Mouse (Mus musculus) G1E (cell line): Measurements from ENCODE around the gene Aaas. TPM values are rescaled to one million over a fixed set of nuclear protein-coding genes. Genes with fewer than 3 reads are reported as not detected.

Source experiments
- ATAC-seq: 2 replicates; pipeline ENCODE4 v1.8.0; 2016; ENCODE audit warnings: mild to moderate bottlenecking; ENCODE audit not compliant: insufficient number of reproducible peaks, poor library complexity, low FRiP score, severe bottlenecking; ENCODE audit errors: extremely low read depth
- DNase-seq: peaks from one replicate; pipeline ENCODE4 v3.0.0; 2012; ENCODE audit warnings: low spot score
- H3K27me3 ChIP-seq: 2 replicates; pipeline ENCODE4 v1.6.1; 2012; ENCODE audit warnings: mild to moderate bottlenecking, low read length, inconsistent platforms; ENCODE audit not compliant: insufficient read depth
- H3K36me3 ChIP-seq: replicated peaks from 2 replicates; pipeline ENCODE3; 2012; ENCODE audit warnings: mild to moderate bottlenecking, inconsistent platforms
- H3K4me1 ChIP-seq: 2 replicates; pipeline ENCODE4 v1.6.1; 2012; ENCODE audit warnings: low read depth, low read length, inconsistent platforms, mixed read lengths; ENCODE audit not compliant: insufficient read depth
- H3K4me3 ChIP-seq: 2 replicates; pipeline ENCODE4 v1.5.1; 2012; ENCODE audit warnings: low read depth, mild to moderate bottlenecking, inconsistent platforms, low read length, moderate library complexity, mixed read lengths
- H3K9me3 ChIP-seq: replicated peaks from 2 replicates; pipeline ENCODE4 v1.6.1; 2012; ENCODE audit warnings: inconsistent platforms
- CTCF ChIP-seq: IDR thresholded peaks from 2 replicates; pipeline ENCODE4 v1.5.1; 2012; ENCODE audit warnings: low read depth, low read length, inconsistent platforms, mixed read lengths
- GATA1 ChIP-seq: IDR thresholded peaks from 2 replicates; pipeline ENCODE4 v1.6.1; 2012; ENCODE audit warnings: borderline replicate concordance, low read length, inconsistent platforms, mixed read lengths
- GATA2 ChIP-seq: IDR thresholded peaks from 2 replicates; pipeline ENCODE4 v1.6.1; 2012; ENCODE audit warnings: low read depth, low read length, inconsistent platforms, borderline replicate concordance
- POLR2AphosphoS5 ChIP-seq: IDR thresholded peaks from 2 replicates; pipeline ENCODE4 v1.6.1; 2012; ENCODE audit warnings: low read depth, low read length, inconsistent platforms; ENCODE audit not compliant: insufficient replicate concordance
- TAL1 ChIP-seq: conservative IDR thresholded peaks from 2 replicates; pipeline ENCODE4 v1.6.1; 2012; ENCODE audit warnings: low read depth, low read length, inconsistent platforms, mixed read lengths
- polyA plus RNA-seq: library from polyadenylated mRNA; stranded (reverse); fragments of >175 nt; gene quantifications from 2 replicates; pipeline ENCODE4 v1.2.3, GENCODE M21; 2012
- total RNA-seq, 2 experiments: library from RNA; stranded (forward) in 1 of 2; stranded (reverse) in 1 of 2; fragments of 200-1000 nt in 1 of 2; fragments of >200 nt in 1 of 2; fragmentation: Nextera tagmentation in 1 of 2; gene quantifications; 2 replicates each; pipeline ENCODE4 v1.2.3; 2014 to 2017

Aaas gene
- total and polyA plus RNA-seq, 3 experiments: 126 to 288 (median 187) TPM

DNA sequence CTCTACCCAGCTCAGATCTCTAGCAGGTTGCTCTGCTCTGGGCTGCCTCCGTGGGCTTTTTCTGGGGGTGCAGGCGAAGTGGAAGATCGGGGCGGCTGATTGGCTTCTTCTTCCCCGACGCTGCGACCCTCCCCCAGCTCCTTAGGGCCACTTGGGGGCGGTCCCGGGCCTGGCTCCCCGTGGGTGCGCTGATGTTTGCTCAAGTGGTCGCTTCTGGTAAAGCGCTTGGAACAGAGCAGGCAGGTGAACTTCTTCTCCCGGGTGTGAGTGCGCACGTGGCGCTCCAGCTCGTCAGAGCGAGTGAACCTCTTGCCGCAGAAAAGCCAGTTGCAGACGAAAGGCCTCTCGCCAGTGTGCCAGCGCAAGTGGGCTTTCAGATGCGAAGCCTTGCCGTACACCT is 7.6 kb upstream of the Aaas start:
- DNase-seq (no peak), ATAC-seq (no peak)
- Histone ChIP-seq H3K4me3 (no peak overlapping the region), H3K36me3 (no peaks in the 10 kb centered on the region), H3K9me3 (peaks cover 11% of the 10 kb centered on the region), H3K4me1 (peaks cover 9% of the 10 kb centered on the region; the same call in 1 of the 2 replicates), H3K27me3 (peaks cover 77% of the 10 kb centered on the region)
- TF ChIP-seq POLR2AphosphoS5 (no peak), GATA1 (no peak), CTCF (no peak), GATA2 (no peak), TAL1 (no peak)

DNA sequence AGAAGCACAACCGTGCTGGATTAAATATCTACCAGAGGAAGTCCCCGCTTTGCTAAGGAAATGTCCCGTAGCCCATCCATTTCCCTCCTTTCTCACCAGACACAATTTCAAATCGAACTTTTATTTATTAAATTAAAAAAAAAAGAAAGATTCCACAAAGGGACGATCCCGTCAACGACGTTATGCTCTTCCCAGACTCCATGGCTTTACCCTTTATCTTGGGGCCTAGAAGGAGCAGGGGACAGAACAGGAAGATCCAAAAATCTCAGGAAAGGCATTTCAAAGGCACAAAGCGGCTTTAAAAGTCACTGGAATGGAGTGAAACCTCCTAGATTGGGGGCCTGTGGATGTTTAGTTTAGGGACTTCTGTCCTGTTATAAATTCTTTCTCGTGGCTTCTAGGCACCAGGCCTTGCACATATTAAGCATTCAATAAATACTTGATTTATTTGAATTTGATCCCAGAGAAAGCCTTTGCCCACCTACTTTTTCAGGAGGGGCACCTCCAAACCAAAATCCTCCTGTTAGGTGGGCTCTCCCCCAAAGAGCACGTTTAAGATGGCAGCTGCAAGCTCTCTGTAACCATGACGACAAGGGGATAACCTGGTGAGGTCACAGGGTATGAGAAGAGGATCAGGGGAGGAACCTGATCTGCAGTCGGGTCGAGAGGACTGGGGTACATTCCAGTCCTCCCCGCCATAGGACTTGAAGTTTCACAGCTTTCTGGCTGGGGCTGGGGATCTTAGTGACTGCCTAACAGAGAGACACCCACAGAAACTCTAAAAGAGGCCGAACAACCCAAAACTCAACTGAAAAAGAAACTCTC is 6.1 kb upstream of the Aaas start:
- DNase-seq (no peak), ATAC-seq (no peak)
- Histone ChIP-seq H3K36me3 (no peaks in the 10 kb centered on the region), H3K4me1 (peaks cover 9% of the 10 kb centered on the region), H3K9me3 (peaks cover 11% of the 10 kb centered on the region), H3K4me3 (no peak overlapping the region), H3K27me3 (peaks cover 65% of the 10 kb centered on the region)
- no peak for TF ChIP-seq POLR2AphosphoS5
- no peak for TF ChIP-seq TAL1
- no peak for TF ChIP-seq CTCF
- no peak for TF ChIP-seq GATA2
- TF ChIP-seq GATA1: no peak

DNA sequence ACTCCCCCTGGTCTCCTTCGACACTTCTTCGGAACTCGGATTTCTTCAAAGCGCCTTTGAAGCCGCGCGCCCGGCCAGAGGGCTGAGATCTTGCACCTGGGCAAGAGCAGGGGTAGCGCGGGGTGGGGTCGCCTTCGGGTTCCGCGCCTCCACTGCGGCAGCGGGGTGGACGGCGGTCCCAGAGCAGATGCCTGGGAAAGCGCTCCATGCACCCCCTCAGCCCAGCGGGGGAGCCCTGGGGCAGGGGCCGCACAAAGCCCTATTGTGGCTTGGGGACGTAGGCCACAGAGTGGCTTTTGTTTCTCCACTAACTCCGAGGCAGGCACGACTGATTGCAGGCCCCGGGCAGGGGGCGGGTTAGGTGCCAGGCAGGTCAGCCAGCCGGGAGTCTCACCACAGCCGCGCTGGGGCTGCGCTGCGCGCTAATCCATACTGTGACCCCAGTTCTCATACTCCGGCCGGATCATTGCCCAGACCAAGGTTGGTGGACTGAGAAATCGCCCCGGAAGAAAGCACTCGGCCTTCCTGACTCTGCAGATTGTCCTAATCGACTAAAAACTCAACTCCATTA is 5.4 kb upstream of the Aaas start:
- ATAC-seq (no peak), DNase-seq (no peak)
- no peak overlapping the region; the same call in 1 of the 2 replicates for H3K4me3 ChIP-seq

DNA sequence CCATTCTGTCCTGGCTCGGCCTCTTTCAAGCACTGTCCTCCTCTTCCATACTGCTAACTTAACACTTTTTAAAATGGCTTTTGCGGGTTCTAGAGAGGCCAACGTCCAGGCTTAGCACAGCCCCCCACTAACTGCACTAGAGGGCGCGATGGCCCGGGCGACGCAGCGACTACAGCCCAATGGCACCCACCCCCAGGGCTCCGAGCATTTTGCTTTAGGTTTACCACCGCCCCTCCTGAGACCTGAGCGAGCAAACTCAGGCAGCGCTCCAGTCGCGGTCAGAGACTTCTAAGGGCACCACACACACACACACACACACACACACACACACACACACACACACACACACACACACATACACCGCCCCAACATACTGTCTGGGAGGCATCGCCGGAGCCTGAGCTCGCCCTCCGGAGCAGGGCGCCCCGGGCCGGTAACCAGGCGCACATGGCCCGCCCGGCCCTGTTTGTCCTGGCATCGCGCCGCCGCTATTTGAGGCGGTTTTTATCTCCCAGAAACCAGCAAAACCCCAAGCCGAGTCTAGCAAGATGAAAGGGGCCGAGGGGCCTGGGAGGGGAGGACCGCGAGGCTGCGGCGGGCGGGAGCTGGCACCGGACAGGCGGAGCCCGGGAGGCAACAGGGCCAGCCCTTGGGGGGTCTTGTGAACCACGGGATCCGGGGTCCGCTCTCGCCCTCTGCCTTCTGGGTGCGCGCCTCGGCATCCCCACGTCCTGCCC is 4.7 kb upstream of the Aaas start:
- ATAC-seq: no peak
- no peak for DNase-seq
- no peaks in the 10 kb centered on the region for H3K36me3 ChIP-seq
- TF ChIP-seq CTCF: no peak
- H3K27me3 ChIP-seq: peaks cover 59% of the 10 kb centered on the region
- no peak overlapping the region; the same call in 1 of the 2 replicates for H3K4me3 ChIP-seq
- peaks cover 15% of the 10 kb centered on the region for H3K4me1 ChIP-seq
- peaks cover 11% of the 10 kb centered on the region for H3K9me3 ChIP-seq

More for the DNA sequence above, 5.4 kb upstream of the Aaas start:
- Histone ChIP-seq H3K27me3 (peaks cover 61% of the 10 kb centered on the region), H3K9me3 (peaks cover 11% of the 10 kb centered on the region), H3K4me1 (peaks cover 13% of the 10 kb centered on the region), H3K36me3 (no peaks in the 10 kb centered on the region)
- no peak for TF ChIP-seq GATA2
- TF ChIP-seq POLR2AphosphoS5: no peak
- no peak for TF ChIP-seq GATA1
- no peak for TF ChIP-seq CTCF
- TF ChIP-seq TAL1: no peak

DNA sequence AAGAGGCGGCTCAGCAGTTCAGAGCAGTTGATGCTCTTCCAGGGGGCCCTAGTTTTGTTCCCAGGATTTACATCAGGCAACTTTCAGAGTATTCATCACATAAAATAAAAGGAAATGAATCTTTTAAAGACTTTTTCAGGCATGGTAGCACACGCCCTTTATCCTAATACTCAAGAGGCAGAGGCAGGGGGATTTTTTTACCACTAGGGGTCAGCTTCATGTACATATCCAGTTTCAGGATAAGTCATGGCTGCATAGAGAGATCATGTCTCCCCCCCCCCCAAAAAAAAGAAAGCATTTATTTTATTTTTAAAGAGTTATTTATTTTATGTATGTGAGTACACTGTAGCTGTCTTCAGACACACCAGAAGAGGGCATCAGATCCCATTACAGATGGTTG is 3.4 kb upstream of the Aaas start:
- ATAC-seq: no peak
- no peak for TF ChIP-seq POLR2AphosphoS5
- TF ChIP-seq GATA2: no peak
- TF ChIP-seq CTCF: no peak
- TF ChIP-seq GATA1: no peak
- TF ChIP-seq TAL1: no peak

DNA sequence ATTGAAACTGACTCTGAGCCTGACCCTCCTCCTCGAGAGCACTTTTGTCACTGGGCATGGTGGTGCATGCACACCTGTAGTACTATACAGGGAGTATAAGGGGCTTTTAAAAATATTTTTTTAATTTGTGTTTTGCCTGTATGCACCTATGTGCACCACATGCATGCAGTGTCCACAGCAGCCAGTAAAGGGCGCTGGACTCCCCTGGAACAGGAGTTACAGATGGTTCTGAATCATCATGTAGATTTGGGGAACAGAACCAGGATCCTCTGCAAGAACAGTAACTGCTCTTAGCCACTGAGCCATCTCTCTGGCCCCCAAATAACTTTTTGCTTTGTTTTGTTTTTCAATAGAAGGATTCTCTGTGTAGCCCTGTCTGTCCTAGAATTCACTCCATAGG is 1.6 kb upstream of the Aaas start:
- peaks cover 11% of the 10 kb centered on the region for H3K9me3 ChIP-seq
- H3K36me3 ChIP-seq: peaks cover 16% of the 10 kb centered on the region
- ATAC-seq: no peak
- no peak for TF ChIP-seq GATA2
- TF ChIP-seq POLR2AphosphoS5: no peak
- no peak for TF ChIP-seq GATA1
- TF ChIP-seq TAL1: no peak
- no peak for TF ChIP-seq CTCF
- no peak for DNase-seq
- H3K4me1 ChIP-seq: peaks cover 22% of the 10 kb centered on the region
- H3K4me3 ChIP-seq: no peak overlapping the region
- peaks cover 29% of the 10 kb centered on the region for H3K27me3 ChIP-seq

More for the DNA sequence above, 3.4 kb upstream of the Aaas start:
- H3K36me3 ChIP-seq: peaks cover 3% of the 10 kb centered on the region
- H3K27me3 ChIP-seq: peaks cover 46% of the 10 kb centered on the region
- H3K4me1 ChIP-seq: peaks cover 20% of the 10 kb centered on the region
- peaks cover 11% of the 10 kb centered on the region for H3K9me3 ChIP-seq
- H3K4me3 ChIP-seq: no peak overlapping the region
- no peak for DNase-seq
